Mouse (Mus musculus) ES-E14 (cell line): Measurements from ENCODE around the gene Col5a1. TPM values are rescaled to one million over a fixed set of nuclear protein-coding genes. Genes with fewer than 3 reads are reported as not detected.

ENCODE experiments used
- DNase-seq: peaks from one replicate; pipeline ENCODE4 v3.0.0-alpha.2; 2013; ENCODE audit warnings: low read depth, low spot score
- H3K27ac ChIP-seq: 2 replicates; pipeline ENCODE4 v1.5.1; 2012; ENCODE audit warnings: low read depth, mild to moderate bottlenecking, low read length, moderate library complexity, mixed read lengths; ENCODE audit not compliant: poor library complexity, insufficient read depth, severe bottlenecking
- H3K36me3 ChIP-seq: 2 replicates; pipeline ENCODE4 v1.6.1; 2012; ENCODE audit warnings: mild to moderate bottlenecking, low read length, moderate library complexity, mixed read lengths; ENCODE audit not compliant: control insufficient read depth, poor library complexity, insufficient read depth, severe bottlenecking
- H3K4me1 ChIP-seq, 2 experiments: fragments of 150-350 bp in 1 of 2; sonication (generic) in 1 of 2; 2 replicates each; pipeline ENCODE4 v1.6.1; 2012; ENCODE audit warnings: low read length in 2 of 2, mild to moderate bottlenecking in 1 of 2, mixed read lengths in 1 of 2; ENCODE audit not compliant: control insufficient read depth in 2 of 2, insufficient read depth in 2 of 2, poor library complexity in 1 of 2
- H3K4me3 ChIP-seq, 2 experiments: fragments of 150-350 bp in 1 of 2; sonication (generic) in 1 of 2; 2 replicates each; pipeline ENCODE4 v1.5.1; 2012; ENCODE audit warnings: low read length in 2 of 2, low read depth in 1 of 2, mild to moderate bottlenecking in 1 of 2, mixed read lengths in 1 of 2; ENCODE audit not compliant: insufficient read depth in 1 of 2, poor library complexity in 1 of 2, severe bottlenecking in 1 of 2
- H3K9ac ChIP-seq: 2 replicates; pipeline ENCODE4 v1.6.1; 2012; ENCODE audit warnings: low read depth, mild to moderate bottlenecking, low read length, mixed read lengths; ENCODE audit not compliant: poor library complexity, insufficient read depth, severe bottlenecking
- H3K9me3 ChIP-seq: fragments of 150-350 bp; sonication (generic); 2 replicates; pipeline ENCODE4 v1.6.1; 2012; ENCODE audit warnings: low read depth, mild to moderate bottlenecking, low read length; ENCODE audit not compliant: control insufficient read depth, insufficient read depth
- CHD2 ChIP-seq: IDR thresholded peaks from 2 replicates; pipeline ENCODE4 v1.6.1; 2014; ENCODE audit warnings: mild to moderate bottlenecking, low read depth, low read length, inconsistent platforms
- HCFC1 ChIP-seq: IDR thresholded peaks from 2 replicates; pipeline ENCODE4 v1.6.1; 2012; ENCODE audit warnings: low read length, inconsistent platforms, borderline replicate concordance; ENCODE audit not compliant: insufficient read depth
- MAFK ChIP-seq: IDR thresholded peaks from 2 replicates; pipeline ENCODE4 v1.6.1; 2014; ENCODE audit warnings: mild to moderate bottlenecking, low read depth, low read length, inconsistent platforms; ENCODE audit not compliant: insufficient read depth
- ZC3H11A ChIP-seq: IDR thresholded peaks from 2 replicates; pipeline ENCODE4 v1.6.1; 2012; ENCODE audit warnings: low read depth, mild to moderate bottlenecking, inconsistent platforms, low read length, borderline replicate concordance
- ZNF384 ChIP-seq: IDR thresholded peaks from 2 replicates; pipeline ENCODE4 v1.6.1; 2012; ENCODE audit warnings: low read depth, low read length, inconsistent platforms
- in situ Hi-C, 2 experiments: fragments of 600-800 bp; cut with MboI; formaldehyde crosslinking; loops; one replicate each; pipeline ENCODE4 v1.15.1; 2025; ENCODE audit warnings: low sequenced_read_pairs in 2 of 2, inconsistent platforms in 1 of 2; ENCODE audit not compliant: unreplicated experiment in 2 of 2
- total RNA-seq: library from RNA; depleted of rRNA; stranded (reverse); fragments of 300-350 nt; gene quantifications from 2 replicates; pipeline ENCODE4 v1.2.3, GENCODE M21; 2012

The Col5a1 gene
- total RNA-seq, 1 experiment = 42.3 TPM

DNA sequence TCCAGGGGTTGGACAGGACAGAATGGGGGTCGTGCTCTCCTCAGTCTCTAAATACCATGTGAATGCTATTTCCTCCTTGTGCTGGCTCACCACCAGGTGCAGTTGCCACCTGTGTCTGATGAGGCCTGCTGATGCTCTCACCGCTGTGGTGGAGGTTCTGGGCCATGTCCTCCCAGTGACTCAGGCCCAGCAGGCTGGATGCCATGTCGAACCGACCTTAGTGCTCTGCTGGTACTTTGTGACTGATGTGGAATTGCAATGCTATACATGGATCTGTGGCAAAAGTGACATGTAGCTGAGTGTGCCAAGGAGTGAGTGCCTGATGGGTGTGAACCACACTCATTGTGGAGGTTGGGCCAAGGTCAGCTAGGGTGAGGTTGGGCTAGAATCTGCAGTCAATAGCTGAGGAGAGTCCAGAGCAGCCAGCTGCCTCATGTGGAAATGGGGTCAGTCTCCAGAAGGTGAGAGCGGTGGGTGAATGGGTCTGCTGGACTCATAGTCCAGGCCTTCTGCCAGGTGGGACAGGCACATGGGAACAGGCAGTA, 44.3 kb downstream of the Col5a1 start:
- no peaks in the 10 kb centered on the region for H3K36me3 ChIP-seq
- H3K9ac ChIP-seq = no peak overlapping the region
- H3K4me1 ChIP-seq = no peaks in the 10 kb centered on the region
- H3K9me3 ChIP-seq = no peaks in the 10 kb centered on the region
- in situ Hi-C loops = loop anchor here in 1 of 2 experiments (25.0 kb wide), 1 partner anchor 482 kb away; no protein-coding TSS in a partner anchor
- no peak overlapping the region for H3K27ac ChIP-seq
- H3K4me3 ChIP-seq = no peak overlapping the region
- TF ChIP-seq HCFC1 (no peak), ZNF384 (no peak)
- no peak for DNase-seq

DNA sequence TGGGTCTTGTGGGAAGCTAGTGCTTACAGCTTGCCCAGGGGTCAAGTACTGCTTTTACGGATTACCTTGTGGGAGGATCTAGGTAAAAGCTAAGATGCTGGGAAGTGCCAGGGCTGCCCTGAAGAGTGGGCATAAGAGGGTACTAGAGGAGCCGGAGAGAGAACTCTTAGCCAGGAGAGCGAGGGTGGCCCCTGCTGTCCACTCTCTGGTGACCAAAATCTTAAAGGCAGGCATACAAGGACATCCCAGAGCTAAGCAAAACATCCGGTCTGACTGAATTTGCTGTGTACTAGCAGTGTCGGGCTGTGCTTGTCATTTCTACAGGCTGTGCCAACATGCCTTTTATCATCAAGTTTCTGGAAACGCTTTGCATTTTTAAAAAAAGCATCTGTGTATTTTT, 44.9 kb downstream of the Col5a1 start:
- TF ChIP-seq ZC3H11A (no peak), HCFC1 (no peak), MAFK (no peak), ZNF384 (no peak), CHD2 (no peak)
- Histone ChIP-seq H3K36me3 (no peaks in the 10 kb centered on the region), H3K9me3 (no peaks in the 10 kb centered on the region), H3K4me1 (no peaks in the 10 kb centered on the region), H3K27ac (no peak overlapping the region), H3K4me3 (no peak overlapping the region), H3K9ac (no peak overlapping the region)
- in situ Hi-C loops = loop anchor here in 1 of 2 experiments (25.0 kb wide), 1 partner anchor 481 kb away; no protein-coding TSS in a partner anchor
- no peak for DNase-seq

DNA sequence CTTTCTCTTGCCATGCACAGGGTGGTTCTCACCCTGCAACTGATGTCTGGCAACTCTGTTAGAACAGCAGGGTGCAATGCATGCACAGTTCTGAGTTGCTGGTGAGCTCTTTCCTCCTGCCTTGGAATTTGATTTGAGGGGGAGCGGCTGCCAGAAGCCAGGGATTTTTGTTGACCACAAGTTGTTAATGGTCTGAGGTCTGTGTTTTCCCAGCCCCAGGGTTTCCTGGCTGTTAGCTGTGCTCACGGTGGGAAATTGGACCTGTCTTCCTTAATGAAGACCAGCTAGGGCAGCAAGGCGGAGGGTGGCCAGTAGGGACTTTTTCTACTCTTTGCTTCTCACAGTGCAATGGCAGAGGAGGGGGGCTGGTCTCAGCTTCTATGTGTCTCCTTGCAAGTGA, 45.7 kb downstream of the Col5a1 start:
- Histone ChIP-seq H3K4me1 (no peaks in the 10 kb centered on the region), H3K9ac (no peak overlapping the region), H3K4me3 (no peak overlapping the region), H3K9me3 (no peaks in the 10 kb centered on the region), H3K36me3 (no peaks in the 10 kb centered on the region), H3K27ac (no peak overlapping the region)
- in situ Hi-C loops = loop anchor here in 1 of 2 experiments (25.0 kb wide), 1 partner anchor 480 kb away; no protein-coding TSS in a partner anchor
- DNase-seq = no peak
- TF ChIP-seq CHD2 (no peak), HCFC1 (no peak), ZC3H11A (no peak), ZNF384 (no peak), MAFK (no peak)

DNA sequence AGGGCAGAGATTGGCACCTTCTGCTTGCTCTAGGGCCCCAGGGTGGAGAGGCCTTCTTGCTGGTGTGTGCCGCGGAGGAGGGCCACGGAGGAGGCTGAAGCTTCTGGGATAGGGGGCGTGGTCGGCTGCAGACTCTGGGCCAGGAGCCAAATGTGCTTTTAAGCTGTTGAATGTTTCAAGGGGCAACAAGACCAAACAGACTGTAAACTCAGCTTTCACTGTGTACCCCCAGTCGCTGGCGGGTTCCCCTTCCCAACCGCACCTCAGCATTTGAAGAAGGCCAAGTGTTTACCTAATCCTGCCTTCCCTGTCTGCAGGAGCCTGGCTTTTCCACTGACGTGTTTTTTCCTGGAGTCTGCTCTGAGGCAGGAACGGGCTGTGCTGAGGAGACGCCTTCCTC, 48.0 kb downstream of the Col5a1 start:
- H3K4me1 ChIP-seq = no peaks in the 10 kb centered on the region

DNA sequence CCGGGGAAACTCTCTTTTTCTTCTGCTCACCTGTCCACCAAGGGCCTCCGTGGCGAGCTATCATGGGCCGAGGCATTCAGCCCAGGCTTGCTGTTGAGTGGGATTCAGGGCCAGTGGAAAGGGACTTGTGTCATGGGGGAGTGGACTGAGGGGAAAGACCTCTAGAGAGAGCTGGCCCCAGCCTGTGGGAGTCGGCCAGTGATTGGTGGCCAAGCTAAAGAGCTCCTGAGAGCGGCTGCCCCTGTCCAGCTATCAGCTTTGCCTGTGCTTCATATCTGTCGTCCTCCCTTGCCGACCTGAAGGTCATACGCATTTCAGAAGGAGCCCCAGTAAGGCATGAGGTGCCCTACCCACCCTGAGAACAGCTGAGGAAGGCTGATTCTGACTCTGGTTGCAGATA, 48.6 kb downstream of the Col5a1 start:
- Histone ChIP-seq H3K4me3 (no peak overlapping the region), H3K9ac (no peak overlapping the region), H3K4me1 (no peaks in the 10 kb centered on the region), H3K27ac (no peak overlapping the region), H3K36me3 (no peaks in the 10 kb centered on the region), H3K9me3 (no peaks in the 10 kb centered on the region)
- in situ Hi-C loops = loop anchor here in 1 of 2 experiments (25.0 kb wide), 1 partner anchor 477 kb away; no protein-coding TSS in a partner anchor
- no peak for TF ChIP-seq ZC3H11A
- TF ChIP-seq MAFK = no peak
- TF ChIP-seq CHD2 = no peak
- TF ChIP-seq ZNF384 = no peak
- no peak for TF ChIP-seq HCFC1
- DNase-seq = no peak

More for the DNA sequence above, 48.0 kb downstream of the Col5a1 start:
- Histone ChIP-seq H3K9ac (no peak overlapping the region), H3K36me3 (no peaks in the 10 kb centered on the region), H3K4me3 (no peak overlapping the region), H3K27ac (no peak overlapping the region), H3K9me3 (no peaks in the 10 kb centered on the region)
- in situ Hi-C loops = loop anchor here in 1 of 2 experiments (25.0 kb wide), 1 partner anchor 478 kb away; no protein-coding TSS in a partner anchor
- TF ChIP-seq CHD2 = no peak
- no peak for TF ChIP-seq MAFK
- TF ChIP-seq HCFC1 = no peak
- no peak for TF ChIP-seq ZC3H11A
- no peak for TF ChIP-seq ZNF384
- DNase-seq = no peak
